Mouse (Mus musculus) ES-E14 (cell line): ENCODE results near the gene Nacad.

Source experiments
- CHD2 ChIP-seq: IDR thresholded peaks from 2 replicates; pipeline ENCODE4 v1.6.1; 2014; ENCODE audit warnings: mild to moderate bottlenecking, low read depth, low read length, inconsistent platforms
- HCFC1 ChIP-seq: IDR thresholded peaks from 2 replicates; pipeline ENCODE4 v1.6.1; 2012; ENCODE audit warnings: low read length, inconsistent platforms, borderline replicate concordance; ENCODE audit not compliant: insufficient read depth
- MAFK ChIP-seq: IDR thresholded peaks from 2 replicates; pipeline ENCODE4 v1.6.1; 2014; ENCODE audit warnings: mild to moderate bottlenecking, low read depth, low read length, inconsistent platforms; ENCODE audit not compliant: insufficient read depth
- ZC3H11A ChIP-seq: IDR thresholded peaks from 2 replicates; pipeline ENCODE4 v1.6.1; 2012; ENCODE audit warnings: low read depth, mild to moderate bottlenecking, inconsistent platforms, low read length, borderline replicate concordance
- ZNF384 ChIP-seq: IDR thresholded peaks from 2 replicates; pipeline ENCODE4 v1.6.1; 2012; ENCODE audit warnings: low read depth, low read length, inconsistent platforms

DNA sequence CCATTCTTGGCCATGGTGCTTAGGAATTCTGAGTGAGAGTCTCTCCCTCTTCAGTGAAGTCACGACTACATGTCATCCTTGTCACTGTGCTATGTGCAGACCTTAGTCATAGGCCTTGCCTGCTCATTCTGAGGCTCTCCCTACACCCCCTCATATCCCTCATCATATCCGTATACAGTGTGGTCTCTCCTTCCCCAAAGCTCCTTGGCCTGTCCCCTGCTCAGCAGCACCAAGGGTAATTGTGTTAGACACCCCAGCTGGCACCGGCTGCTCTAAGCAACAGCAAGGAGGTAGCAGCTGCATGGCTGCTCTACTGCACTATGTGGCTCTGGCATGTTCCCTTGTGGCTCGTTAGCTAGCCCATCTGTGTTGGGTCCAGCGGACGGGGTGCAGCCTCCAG, 38.7 kb upstream of the Nacad start:
- TF ChIP-seq ZC3H11A (no peak), MAFK (no peak), ZNF384 (no peak), CHD2 (no peak), HCFC1 (no peak)
